Mouse (Mus musculus) olfactory bulb, adult 2 months (tissue): ENCODE results near the gene Pml. TPM values are rescaled to one million over a fixed set of nuclear protein-coding genes. Genes with fewer than 3 reads are reported as not detected.

Experiments
- H3K27ac ChIP-seq: fragments of 200-500 bp; 2 replicates; pipeline ENCODE4 v1.5.1; 2012; ENCODE audit warnings: low read depth, low read length; ENCODE audit not compliant: insufficient read depth
- H3K4me1 ChIP-seq: fragments of 200-500 bp; 2 replicates; pipeline ENCODE4 v1.6.1; 2012; ENCODE audit warnings: low read length; ENCODE audit not compliant: control insufficient read depth, insufficient read depth
- H3K4me3 ChIP-seq: fragments of 200-500 bp; 2 replicates; pipeline ENCODE4 v1.5.1; 2012; ENCODE audit warnings: mild to moderate bottlenecking, low read depth, low read length, moderate library complexity; ENCODE audit not compliant: insufficient read depth
- CTCF ChIP-seq: fragments of 200-500 bp; IDR thresholded peaks from 2 replicates; pipeline ENCODE4 v1.5.1; 2012; ENCODE audit warnings: low read depth, mild to moderate bottlenecking, low read length, moderate library complexity; ENCODE audit not compliant: insufficient read depth
- POLR2A ChIP-seq: fragments of 200-500 bp; IDR thresholded peaks from 2 replicates; pipeline ENCODE4 v1.6.1; 2012; ENCODE audit warnings: mild to moderate bottlenecking, low read depth, low read length, moderate library complexity; ENCODE audit not compliant: insufficient read depth
- WGBS: fragments of 180-500 bp; shearing (Covaris S2); methylation state at CpG from one replicate; pipeline ENCODE4 v1.1.7; 2018; 5-methylcytosine and 5-hydroxymethylcytosine counted together
- polyA plus RNA-seq: library from polyadenylated mRNA; stranded (reverse); fragments of >200 nt; gene quantifications from 2 replicates; pipeline ENCODE4 v1.2.4, GENCODE M21; 2012; ENCODE audit warnings: low replicate concordance; ENCODE audit not compliant: missing spikeins, insufficient read depth, insufficient read length

The Pml gene
- polyA plus RNA-seq, 1 experiment = not detected

GRCm38 (mm10) chr9:58281597-58281996, 32.0 kb upstream of the Pml start:
- TF ChIP-seq CTCF (peak; percentile 28; the same call in 1 of the 2 replicates), POLR2A (no peak)
- Histone ChIP-seq H3K4me3 (no peak overlapping the region), H3K27ac (no peak overlapping the region), H3K4me1 (no peaks in the 10 kb centered on the region)
- 53% methylated on average over 3 of the region's 3 CpGs for WGBS

GRCm38 (mm10) chr9:58280259-58281109, 30.9 kb upstream of the Pml start:
- Histone ChIP-seq H3K4me3 (no peak overlapping the region), H3K27ac (no peak overlapping the region)
- no peak for TF ChIP-seq CTCF
- TF ChIP-seq POLR2A = no peak

GRCm38 (mm10) chr9:58279780-58280179, 30.2 kb upstream of the Pml start:
- TF ChIP-seq POLR2A = no peak
- no peak for TF ChIP-seq CTCF
- no peak overlapping the region for H3K27ac ChIP-seq
- H3K4me3 ChIP-seq = no peak overlapping the region
- H3K4me1 ChIP-seq = peaks cover 9% of the 10 kb centered on the region
- 79% methylated on average over 5 of the region's 5 CpGs for WGBS

More at GRCm38 (mm10) chr9:58280259-58281109, 30.9 kb upstream of the Pml start:
- 34% methylated on average over 9 of the region's 9 CpGs for WGBS
- H3K4me1 ChIP-seq = peaks cover 4% of the 10 kb centered on the region

- Histone ChIP-seq H3K4me3 (no peak overlapping the region), H3K27ac (no peak overlapping the region), H3K4me1 (peaks cover 14% of the 10 kb centered on the region)
- WGBS = 90% methylated on average over 4 of the region's 4 CpGs
- TF ChIP-seq CTCF (no peak), POLR2A (no peak)
Measured at GRCm38 (mm10) chr9:58278821-58279723, 29.5 kb upstream of the Pml start.

GRCm38 (mm10) chr9:58278313-58278712, 28.7 kb upstream of the Pml start:
- TF ChIP-seq POLR2A (no peak), CTCF (no peak)
- no peak overlapping the region for H3K27ac ChIP-seq
- no peak overlapping the region for H3K4me3 ChIP-seq
- WGBS = 96% methylated on average over 4 of the region's 4 CpGs
- H3K4me1 ChIP-seq = peaks cover 19% of the 10 kb centered on the region

DNA sequence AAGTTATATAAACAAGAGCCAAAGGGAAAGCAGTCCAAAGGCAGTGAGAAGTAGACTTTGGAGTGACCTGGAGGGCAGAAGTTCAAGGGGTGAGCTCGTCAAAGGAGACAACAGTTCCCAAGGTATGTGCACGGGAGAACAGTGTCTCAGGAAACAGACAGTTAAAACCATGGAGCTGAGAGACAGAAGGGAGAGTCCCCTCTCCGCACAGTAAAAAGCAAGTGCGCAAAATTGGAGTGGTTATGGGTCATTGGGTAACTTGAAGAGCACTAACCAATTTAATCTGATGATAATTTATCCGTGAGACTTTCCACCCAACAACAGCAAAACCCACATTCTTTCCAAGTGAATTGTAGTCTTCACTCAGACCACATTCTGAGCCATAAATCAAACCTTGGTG, 26.8 kb upstream of the Pml start:
- no peak for TF ChIP-seq CTCF
- no peak for TF ChIP-seq POLR2A
- 88% methylated on average over 5 of the region's 5 CpGs for WGBS

DNA sequence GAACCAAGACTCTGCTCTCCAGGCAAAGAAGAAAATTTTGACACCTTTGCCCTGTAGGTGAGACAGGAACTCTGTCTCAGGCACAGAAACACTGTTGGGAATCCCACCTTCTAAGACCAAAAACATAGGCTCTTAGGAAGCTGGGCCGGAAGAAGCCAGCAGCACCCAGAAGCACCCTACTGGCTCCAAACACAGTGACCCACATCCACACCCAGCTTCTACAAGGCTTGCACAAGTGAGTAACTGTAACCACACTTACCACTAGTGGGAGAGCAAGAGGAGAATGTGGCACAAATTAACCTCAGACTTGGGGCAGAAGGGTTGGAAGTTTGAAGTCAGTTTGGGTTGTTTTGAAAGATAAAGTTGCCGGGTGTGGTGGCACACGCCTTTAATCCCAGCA, 26.2 kb upstream of the Pml start:
- H3K27ac ChIP-seq = peak overlapping the region; percentile 53
- WGBS = 90% methylated on average over 3 of the region's 3 CpGs
- TF ChIP-seq POLR2A (no peak), CTCF (no peak)

More for the DNA sequence above, 26.8 kb upstream of the Pml start:
- no peak overlapping the region for H3K4me3 ChIP-seq
- peaks cover 19% of the 10 kb centered on the region for H3K4me1 ChIP-seq
- no peak overlapping the region for H3K27ac ChIP-seq

DNA sequence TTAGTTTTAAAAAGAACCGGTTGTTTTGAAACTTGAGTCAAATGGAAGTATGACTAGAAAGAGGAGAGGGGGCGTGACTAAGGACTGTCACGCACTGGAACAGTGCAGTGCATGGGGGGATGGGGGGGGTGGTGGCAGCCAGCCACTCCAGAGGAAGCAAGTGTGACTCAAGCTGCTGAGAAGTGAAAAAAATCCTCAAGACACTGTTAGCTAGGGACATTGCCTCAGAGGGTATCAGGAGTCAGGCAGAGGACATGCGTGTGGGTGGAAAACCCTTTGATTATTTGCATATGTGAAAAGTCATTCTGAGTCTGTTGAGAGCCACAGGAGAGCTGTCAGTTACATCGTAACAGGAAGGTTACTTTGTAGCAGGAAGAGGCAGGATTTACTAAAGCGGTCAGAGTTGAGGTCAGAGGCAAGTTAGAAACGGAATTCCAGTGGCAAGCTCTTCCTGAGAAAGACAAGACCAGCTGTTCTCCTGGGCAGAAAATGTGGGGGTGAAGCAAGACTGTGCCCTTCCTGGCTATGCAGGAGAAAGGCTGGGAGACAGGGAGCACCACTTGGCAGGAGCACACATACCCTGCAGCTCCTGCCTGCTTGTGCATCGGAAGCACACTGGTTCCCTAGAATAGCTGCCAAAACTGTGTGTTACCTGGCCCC, 25.7 kb upstream of the Pml start:
- TF ChIP-seq CTCF = no peak
- no peak for TF ChIP-seq POLR2A
- 14% methylated on average over 8 of the region's 8 CpGs for WGBS
- Histone ChIP-seq H3K4me1 (peaks cover 19% of the 10 kb centered on the region), H3K27ac (peak overlapping the region; percentile 53), H3K4me3 (no peak overlapping the region)

More for the DNA sequence above, 26.2 kb upstream of the Pml start:
- H3K4me1 ChIP-seq = peaks cover 19% of the 10 kb centered on the region
- no peak overlapping the region for H3K4me3 ChIP-seq
